Mouse (Mus musculus) urinary bladder, adult 2 months (tissue): ENCODE data around the gene Nuak2. TPM values are rescaled to one million over a fixed set of nuclear protein-coding genes. Genes with fewer than 3 reads are reported as not detected.

ENCODE experiments used
- DNase-seq: peaks from one replicate; pipeline ENCODE4 v3.0.0; 2022; ENCODE audit warnings: low spot score
- polyA plus RNA-seq: library from polyadenylated mRNA; depleted of rRNA; stranded (reverse); fragments of >200 nt; gene quantifications from 2 replicates; pipeline ENCODE4 v1.2.3, GENCODE M21; 2012

Nuak2 gene
- polyA plus RNA-seq, 1 experiment = 3.4 TPM

DNA sequence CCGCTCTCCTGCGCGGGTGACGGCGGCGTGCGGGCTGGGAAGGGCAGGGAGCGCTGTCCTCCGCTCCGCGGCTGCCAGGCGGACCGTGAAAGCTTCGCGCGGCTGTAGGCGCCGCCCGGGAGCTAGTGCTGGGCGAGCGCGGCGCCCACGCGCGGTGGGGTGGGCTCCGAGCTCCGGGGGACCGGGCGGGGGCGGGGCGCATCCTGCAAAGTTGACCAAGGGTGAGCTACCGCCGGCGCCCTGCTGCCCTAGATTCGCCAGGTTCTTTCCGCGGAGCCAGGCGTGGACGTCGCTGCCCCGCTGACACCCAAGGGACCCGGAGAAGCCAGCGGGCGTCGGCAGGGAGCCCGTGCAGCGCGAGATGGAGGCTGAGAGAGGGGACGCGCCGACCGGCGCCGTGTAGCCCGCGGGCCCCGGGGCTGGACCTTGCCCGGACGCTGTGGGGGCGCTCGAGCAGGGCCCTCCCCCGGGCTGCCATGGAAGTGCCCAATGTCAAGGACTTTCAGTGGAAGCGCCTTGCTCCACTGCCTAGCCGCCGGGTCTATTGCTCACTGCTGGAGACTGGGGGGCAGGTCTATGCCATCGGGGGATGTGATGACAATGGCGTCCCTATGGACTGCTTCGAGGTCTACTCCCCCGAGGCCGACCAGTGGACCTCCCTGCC lies 17.0 kb upstream of the Nuak2 start:
- no peak for DNase-seq

DNA sequence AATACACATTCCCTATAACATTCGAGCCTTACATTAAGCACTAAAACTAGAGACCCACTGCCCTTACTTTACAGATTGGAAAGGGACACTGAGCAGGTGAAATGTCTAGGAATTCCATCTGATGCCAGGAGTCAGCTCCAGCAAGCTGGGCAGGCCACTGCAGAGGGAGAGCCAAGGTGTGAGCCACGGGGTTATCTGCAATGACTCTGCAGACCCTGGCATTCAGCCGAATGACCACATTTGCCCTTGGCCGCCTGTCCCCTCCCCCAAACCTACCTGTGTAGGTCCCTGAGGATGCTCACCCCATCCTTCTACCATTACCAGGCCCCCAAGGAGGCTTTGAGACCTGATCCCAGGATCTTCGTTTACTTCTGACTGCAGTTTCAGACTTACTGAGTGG lies 16.2 kb upstream of the Nuak2 start:
- DNase-seq = no peak

- no peak for DNase-seq
Observed at GRCm38 (mm10) chr1:132301242-132301641, 14.7 kb upstream of the Nuak2 start.

DNA sequence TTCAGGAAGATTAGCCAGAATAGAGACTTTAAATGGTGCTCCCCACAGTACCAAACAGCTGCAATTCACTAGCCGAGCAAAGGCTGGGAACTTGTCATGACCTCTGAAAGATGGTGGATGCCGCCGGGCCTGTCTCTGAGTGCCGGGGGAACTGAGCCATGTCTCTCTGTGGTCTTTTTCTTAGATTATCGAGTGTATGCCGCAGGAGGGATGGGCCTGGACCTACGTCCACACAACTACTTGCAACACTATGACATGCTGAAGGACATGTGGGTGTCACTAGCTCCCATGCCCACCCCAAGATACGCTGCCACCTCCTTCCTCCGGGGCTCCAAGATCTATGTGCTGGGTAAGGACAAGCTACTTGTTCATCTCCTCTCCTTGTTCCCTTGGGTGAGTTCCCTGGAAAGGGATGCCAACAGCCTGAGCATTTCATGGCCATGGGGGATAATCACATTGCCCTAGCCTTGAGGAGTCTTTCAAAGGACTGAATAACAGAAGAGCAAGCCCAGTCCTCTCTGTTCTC lies 13.5 kb upstream of the Nuak2 start:
- no peak for DNase-seq

DNA sequence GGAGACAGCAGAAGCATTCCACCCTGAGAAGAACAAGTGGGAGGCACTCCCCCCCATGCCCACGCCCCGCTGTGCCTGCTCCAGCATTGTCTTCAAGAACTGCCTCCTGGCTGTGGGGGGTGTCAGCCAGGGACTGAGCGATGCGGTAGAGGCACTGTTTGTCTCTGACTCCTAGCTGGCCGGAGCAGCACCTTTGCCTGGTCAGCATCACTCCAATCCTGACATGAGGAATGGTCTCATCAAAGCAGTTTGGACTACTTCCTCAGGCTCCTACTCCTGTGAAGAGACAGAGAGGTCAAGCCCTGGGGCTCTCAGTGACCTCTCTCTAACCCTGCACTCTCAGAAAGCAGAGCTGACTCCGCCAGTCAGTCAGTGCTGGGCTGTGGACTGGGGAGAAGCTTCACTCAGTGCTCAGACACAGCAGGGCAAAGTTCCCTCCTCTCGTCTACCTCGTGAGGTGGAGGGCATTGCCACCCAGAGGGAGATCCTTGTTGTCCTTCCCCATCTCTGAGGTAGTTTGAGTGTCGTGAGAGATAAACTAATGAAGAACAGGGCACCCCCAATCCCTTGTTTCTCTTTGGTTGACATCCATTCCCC lies 11.2 kb upstream of the Nuak2 start:
- DNase-seq = no peak

GRCm38 (mm10) chr1:132306160-132306559 lies 9.8 kb upstream of the Nuak2 start:
- no peak for DNase-seq

DNA sequence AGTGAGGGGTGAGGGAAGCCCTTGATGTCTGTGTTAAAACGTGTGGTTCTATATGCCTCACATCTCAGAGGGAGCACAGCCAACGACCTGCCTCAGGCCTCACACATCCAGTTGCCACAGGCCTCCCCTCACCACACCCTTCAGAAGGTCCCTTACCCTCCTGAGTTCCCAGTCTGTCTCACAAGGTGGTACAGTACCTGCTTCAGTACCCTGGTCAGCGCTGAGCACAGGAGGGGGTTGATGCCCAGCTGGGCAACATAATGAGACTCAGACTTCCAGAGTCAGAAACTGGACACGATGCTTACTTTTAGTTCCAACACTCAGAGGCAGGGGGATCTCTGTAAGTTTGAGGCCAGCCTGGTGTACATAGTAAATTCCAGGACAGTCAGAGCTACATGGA lies 9.1 kb upstream of the Nuak2 start:
- no peak for DNase-seq

- DNase-seq = no peak
Observed at GRCm38 (mm10) chr1:132307962-132308361, 8.0 kb upstream of the Nuak2 start.

DNA sequence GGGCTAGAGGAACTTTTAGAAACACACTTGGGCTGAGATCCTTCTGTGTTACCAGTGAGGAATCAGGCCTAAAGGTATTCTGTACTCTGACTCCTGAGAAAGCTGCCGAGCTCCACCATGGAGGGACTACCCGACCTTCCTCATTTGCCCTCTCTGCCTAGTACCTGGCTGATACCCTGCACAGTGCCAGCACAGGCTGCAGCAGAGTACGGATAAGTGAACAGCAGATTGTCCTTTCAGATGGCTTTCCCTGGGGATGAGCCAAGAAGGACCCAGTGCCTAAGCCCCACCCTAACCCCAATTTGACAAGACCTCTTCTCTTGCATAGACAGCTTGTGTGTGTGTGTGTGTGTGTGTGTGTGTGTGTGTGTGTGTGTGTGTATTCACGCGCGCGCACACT lies 7.3 kb upstream of the Nuak2 start:
- no peak for DNase-seq

DNA sequence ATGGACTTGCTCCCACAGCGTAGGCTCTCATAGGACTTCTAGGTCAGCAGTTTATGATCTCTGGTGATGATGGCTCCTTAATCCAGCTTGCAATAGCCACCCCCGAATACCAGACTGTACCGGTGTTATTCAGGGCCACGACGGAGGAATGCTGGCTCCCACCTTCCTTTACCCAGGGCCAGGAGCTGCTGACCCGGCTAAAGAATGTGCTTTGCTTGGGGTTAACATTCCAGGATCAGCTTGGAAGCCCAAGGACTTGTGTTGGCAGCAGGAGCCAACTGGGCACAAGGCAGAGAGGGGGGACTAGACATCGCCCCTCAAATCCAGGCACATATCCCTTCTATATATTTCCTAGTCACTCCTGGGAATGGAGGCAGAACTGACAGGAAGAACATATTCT lies 5.2 kb upstream of the Nuak2 start:
- no peak for DNase-seq

DNA sequence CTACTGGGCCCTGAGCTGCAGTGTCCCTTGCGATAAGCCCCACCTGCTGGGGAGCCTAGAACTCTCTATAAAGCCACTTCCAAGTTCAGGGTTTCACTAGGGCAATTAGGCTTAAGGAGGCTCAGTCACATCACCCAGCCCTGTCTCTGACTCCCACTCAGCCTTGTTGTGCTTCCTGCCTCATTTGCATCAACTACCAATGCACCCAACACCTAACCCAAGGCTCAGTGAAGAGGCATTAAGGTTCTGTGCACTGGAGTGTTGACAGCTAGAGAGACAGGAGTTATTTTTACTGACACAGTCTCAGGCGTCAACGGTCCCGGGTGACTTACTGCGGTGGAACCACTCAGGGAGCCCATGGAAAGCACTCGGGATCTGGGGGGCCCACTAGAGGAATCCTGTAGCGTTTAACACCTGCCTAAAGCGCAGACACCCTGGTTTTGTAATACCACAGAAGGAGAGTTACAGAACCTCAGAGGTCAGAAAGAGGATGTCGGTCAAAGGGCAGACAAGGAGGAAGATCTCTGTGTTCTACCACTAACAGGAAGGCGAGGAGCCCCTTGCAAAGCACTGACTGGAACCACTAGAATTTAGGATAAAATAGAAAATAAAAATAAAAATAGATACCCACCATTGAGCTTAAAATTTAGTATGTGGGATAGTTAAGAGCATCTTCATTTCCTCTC lies 4.6 kb upstream of the Nuak2 start:
- no peak for DNase-seq

GRCm38 (mm10) chr1:132312043-132312442 lies 3.9 kb upstream of the Nuak2 start:
- no peak for DNase-seq

DNA sequence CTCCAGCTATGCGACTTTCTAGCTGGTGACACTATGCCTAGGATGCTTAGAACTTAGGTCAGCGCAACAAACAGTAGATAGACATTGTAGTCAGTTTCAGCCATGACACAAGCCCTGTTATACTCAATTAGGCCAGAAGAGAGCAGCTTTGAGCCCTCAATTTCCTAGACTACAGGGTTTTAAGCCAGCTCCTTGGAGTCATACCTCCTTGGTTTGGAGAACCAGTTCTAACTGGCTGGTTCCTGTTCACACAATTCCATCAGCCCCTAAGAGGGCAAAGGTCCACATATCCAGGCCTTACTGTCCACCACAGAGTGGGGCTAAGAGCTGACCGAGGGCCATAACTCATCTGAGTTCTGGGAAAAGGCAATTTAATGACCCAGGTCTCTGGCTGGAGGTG lies 3.2 kb upstream of the Nuak2 start:
- DNase-seq = no peak

GRCm38 (mm10) chr1:132316625-132316994 lies 684 bp downstream of the Nuak2 start:
- DNase-seq = no peak

DNA sequence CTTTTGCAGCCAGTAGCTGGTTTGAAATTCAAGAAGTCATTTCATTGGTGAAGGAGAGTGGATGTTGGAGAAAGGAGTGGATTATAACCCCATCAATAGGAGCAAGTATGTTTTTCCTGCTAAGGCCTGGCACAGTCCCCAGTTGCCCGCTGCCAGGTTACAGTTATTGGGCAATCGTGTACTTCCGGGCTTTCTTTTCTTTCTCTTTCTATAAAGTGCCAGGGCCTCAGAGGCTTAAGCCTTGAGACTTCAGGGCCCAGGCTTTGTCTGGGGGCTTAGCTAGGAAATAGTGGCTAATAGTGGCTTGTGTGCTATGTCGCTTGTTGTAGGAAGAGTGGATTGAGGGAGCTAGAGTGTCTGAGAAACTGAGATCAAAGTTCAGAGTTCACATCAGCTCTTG lies 1.5 kb downstream of the Nuak2 start:
- no peak for DNase-seq

- DNase-seq = no peak
Observed at GRCm38 (mm10) chr1:132317894-132318863, 2.3 kb downstream of the Nuak2 start.

DNA sequence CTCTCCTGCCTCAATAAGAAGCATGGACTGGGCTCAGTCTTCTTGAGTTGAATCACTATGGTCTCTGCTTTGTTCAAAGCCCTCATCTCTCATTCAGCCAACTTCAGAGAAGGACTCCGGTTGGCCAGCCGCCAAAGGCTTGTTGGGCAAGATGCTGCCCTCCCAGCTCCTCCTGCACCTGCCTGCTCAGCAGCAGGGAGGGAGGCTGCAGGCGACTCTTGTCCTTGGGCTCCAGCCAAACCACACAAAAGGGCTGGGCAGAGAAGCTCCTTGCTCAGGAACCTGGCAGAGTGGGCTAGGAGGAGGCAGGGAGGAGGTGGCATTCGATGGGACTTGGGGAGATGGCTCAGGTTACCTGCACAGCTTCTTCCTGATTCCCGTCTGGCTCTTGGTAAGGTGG lies 3.3 kb downstream of the Nuak2 start:
- peak; percentile 58 for DNase-seq

GRCm38 (mm10) chr1:132321821-132322580 lies 6.1 kb downstream of the Nuak2 start:
- DNase-seq = no peak

DNA sequence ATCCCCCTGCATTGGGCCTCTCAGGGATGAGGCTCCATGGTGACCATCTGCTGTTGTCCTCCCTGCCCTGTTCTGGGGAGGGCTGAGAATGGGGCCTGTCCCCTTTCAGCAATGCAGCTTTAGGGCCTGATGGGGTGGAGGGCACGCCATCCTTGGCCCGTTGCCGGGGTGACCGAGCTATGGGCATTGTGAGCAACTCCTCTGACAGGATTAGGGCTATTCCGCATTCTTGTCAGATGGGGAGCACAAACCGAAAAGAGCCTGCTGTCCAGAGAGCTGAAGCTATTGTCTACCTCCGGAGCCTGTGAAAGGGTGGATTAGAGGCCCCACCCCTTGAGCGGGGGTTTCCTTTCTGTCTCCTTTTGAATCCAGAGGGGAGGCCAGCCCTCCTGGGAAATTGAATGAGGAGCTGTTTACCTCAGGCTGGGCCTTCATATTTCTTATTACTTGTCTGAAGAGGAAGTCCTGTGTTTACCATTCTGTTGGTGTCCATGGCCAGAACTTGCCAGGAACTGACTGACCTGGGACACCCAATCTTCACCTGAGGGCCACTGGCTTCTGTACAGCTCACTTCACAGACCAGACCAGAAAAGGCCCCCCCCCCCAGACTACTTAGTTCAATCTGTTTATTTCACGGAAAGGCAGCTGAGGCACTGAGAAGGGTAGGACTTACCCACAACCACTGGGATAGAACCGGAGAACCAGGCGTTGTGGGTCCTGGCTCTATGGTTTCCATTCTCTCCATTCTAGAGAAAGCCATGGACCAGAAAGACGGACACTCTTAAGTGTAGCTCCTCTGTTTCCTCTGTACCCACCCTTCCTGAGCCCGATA lies 7.0 kb downstream of the Nuak2 start:
- DNase-seq = no peak

DNA sequence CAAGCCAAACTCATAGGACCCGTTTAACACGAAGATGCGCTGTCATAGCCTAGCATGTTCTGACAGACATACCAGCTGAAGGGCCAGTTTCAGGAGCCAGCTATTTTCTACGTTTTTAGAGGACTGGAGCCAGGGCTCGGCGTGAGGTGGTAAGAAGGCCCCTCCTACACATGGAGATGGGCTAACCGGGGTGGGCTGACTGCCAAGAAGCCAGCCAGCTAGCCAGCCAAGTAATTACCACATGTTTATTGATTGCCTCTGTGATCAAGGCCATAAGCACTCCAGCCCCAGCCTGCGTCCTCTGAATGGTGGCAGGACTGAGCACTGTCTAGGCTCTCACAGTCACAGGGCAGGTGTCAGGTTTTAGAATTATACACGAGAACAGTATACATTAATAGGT lies 10.9 kb downstream of the Nuak2 start:
- no peak for DNase-seq
